Mouse (Mus musculus): ENCODE measurements around the gene Kansl1l. TPM values are rescaled to one million over a fixed set of nuclear protein-coding genes. Genes with fewer than 3 reads are reported as not detected.

The Kansl1l gene
- polyA plus RNA-seq, 1 experiment = 5.0 TPM

DNA sequence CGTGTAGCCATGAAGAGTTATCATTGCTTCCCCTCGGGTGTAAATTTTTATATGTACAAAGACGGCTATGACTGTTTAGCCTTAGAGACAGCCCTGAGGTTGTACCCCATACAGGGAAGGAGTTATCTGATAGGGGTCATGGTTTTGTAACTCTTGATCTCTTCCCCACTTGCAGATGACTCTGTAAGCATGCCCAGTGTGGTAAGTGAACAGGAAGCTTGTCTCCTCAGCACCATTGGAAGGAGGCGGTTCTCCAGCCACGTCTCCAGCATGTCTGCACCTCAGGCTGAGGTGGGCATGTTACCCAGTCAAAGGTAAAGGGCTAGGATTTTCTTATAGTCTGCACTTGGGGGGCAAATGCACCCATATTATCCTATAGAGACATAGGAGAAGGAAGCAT is 134.4 kb downstream of the Kansl1l start:
- Histone ChIP-seq H3K27ac (ENCODE audit: control insufficient read depth, insufficient read depth, low read depth, low read length, poor library complexity) (no peak overlapping the region), H3K4me1 (ENCODE audit: control insufficient read depth, insufficient read depth, low read length) (no peaks in the 10 kb centered on the region), H3K4me3 (replicated peaks; ENCODE audit: control insufficient read depth, low read depth, low read length) (no peak overlapping the region)
- TF ChIP-seq POLR2A (IDR thresholded peaks at IDR 0.05; ENCODE audit: borderline replicate concordance, control insufficient read depth, low read depth, low read length) = no peak
- no peak for TF ChIP-seq CTCF (IDR thresholded peaks at IDR 0.05; ENCODE audit: control insufficient read depth, insufficient read depth, low read length)
- WGBS = 47% methylated on average over 5 of the region's 5 CpGs

DNA sequence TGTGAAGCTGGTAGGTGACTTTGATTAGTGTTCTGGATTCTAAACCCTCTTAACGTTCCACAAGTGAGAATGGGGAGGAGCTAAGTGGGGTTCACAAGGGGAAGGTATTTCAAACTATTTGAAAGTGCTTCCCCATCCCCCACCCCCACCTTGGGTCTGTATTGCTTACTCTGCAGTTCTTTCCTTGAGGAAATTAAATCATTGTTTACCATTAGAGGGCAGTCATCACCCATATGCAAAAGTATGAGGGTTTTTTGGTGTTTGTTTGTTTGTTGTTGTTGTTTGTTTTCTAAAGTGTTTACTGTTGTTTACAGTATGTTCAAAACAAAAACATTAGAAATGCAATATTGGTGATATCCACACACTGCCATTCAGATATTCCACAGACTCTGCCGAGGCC is 138.7 kb downstream of the Kansl1l start:
- no peak for TF ChIP-seq CTCF (IDR thresholded peaks at IDR 0.05; ENCODE audit: control insufficient read depth, insufficient read depth, low read length)
- no peak for TF ChIP-seq POLR2A (IDR thresholded peaks at IDR 0.05; ENCODE audit: borderline replicate concordance, control insufficient read depth, low read depth, low read length)
- no peak overlapping the region for H3K4me3 ChIP-seq (replicated peaks; ENCODE audit: control insufficient read depth, low read depth, low read length)
- no peaks in the 10 kb centered on the region for H3K4me1 ChIP-seq (ENCODE audit: control insufficient read depth, insufficient read depth, low read length)
- 45% methylated on average over 2 of the region's 2 CpGs for WGBS
- no peak overlapping the region for H3K27ac ChIP-seq (ENCODE audit: control insufficient read depth, insufficient read depth, low read depth, low read length, poor library complexity)

DNA sequence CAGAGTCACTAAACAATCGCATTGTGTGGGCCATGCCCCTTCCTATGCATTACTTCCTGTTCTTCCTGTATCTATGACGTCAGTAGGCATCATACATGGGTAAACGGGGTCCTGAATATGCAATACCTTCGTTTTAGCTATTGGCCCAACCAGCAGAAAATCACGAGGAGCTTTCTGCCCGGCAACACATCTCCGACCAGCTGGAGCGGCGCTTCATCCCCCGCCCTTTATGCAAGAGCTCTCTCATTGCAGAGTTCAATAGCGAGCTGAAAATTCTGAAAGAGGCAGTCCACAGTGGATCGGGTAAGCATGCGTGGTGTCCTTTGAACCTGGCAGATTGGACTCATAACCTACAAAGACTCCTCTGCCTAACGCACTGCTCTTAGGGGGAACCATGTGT is 139.4 kb downstream of the Kansl1l start:
- H3K4me3 ChIP-seq (replicated peaks; ENCODE audit: control insufficient read depth, low read depth, low read length) = no peak overlapping the region
- H3K27ac ChIP-seq (ENCODE audit: control insufficient read depth, insufficient read depth, low read depth, low read length, poor library complexity) = no peak overlapping the region
- H3K4me1 ChIP-seq (ENCODE audit: control insufficient read depth, insufficient read depth, low read length) = no peaks in the 10 kb centered on the region
- TF ChIP-seq CTCF (IDR thresholded peaks at IDR 0.05; ENCODE audit: control insufficient read depth, insufficient read depth, low read length) (no peak), POLR2A (IDR thresholded peaks at IDR 0.05; ENCODE audit: borderline replicate concordance, control insufficient read depth, low read depth, low read length) (no peak)
- 74% methylated on average over 14 of the region's 14 CpGs for WGBS

DNA sequence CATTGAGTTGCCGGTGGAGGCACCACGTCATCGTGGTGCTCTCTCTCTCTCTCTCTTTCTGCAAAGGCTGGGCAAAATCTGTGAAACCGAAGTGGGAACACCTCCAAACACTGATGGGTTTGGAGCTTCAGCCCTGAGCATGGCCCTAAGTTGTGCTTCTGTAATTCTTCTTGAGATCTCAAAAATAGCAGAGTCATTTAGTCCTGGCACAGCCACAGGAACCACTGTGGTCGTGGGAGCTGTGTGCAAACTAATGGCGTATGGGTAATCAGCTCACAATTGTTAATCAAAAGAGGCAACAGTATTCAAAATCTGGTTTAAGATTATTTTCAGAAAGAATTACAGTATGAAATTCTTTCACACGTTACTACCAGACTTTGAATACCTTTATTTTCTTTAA is 144.6 kb downstream of the Kansl1l start:
- H3K4me3 ChIP-seq (replicated peaks; ENCODE audit: control insufficient read depth, low read depth, low read length) = no peak overlapping the region
- 11% methylated on average over 7 of the region's 7 CpGs for WGBS
- no peaks in the 10 kb centered on the region for H3K4me1 ChIP-seq (ENCODE audit: control insufficient read depth, insufficient read depth, low read length)
- no peak overlapping the region for H3K27ac ChIP-seq (ENCODE audit: control insufficient read depth, insufficient read depth, low read depth, low read length, poor library complexity)
- no peak for TF ChIP-seq POLR2A (IDR thresholded peaks at IDR 0.05; ENCODE audit: borderline replicate concordance, control insufficient read depth, low read depth, low read length)
- no peak for TF ChIP-seq CTCF (IDR thresholded peaks at IDR 0.05; ENCODE audit: control insufficient read depth, insufficient read depth, low read length)

DNA sequence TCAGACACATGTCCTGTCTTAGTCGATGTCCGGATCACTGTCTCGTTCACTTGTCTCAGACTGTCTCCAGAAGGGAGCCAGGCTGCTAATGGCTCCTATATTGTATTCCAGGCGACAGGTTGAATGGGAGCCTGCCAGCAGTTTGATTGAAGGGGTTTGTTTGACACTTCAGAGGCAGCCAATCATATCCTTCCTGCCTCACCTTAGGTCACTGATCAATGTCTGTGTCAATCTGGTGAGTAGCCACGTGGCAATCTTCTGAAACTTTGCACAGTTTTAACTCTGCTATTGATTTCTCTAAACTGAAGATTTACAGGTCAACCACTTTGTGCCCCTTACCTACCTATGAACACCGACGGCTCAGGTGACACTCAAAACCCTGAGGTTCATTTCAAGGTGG is 145.9 kb downstream of the Kansl1l start:
- TF ChIP-seq POLR2A (IDR thresholded peaks at IDR 0.05; ENCODE audit: borderline replicate concordance, control insufficient read depth, low read depth, low read length) (no peak), CTCF (IDR thresholded peaks at IDR 0.05; ENCODE audit: control insufficient read depth, insufficient read depth, low read length) (no peak)
- H3K4me1 ChIP-seq (ENCODE audit: control insufficient read depth, insufficient read depth, low read length) = no peaks in the 10 kb centered on the region
- 82% methylated on average over 7 of the region's 7 CpGs for WGBS
- H3K4me3 ChIP-seq (replicated peaks; ENCODE audit: control insufficient read depth, low read depth, low read length) = no peak overlapping the region
- H3K27ac ChIP-seq (ENCODE audit: control insufficient read depth, insufficient read depth, low read depth, low read length, poor library complexity) = no peak overlapping the region

Other genes with a start within 250 kb of the Kansl1l start
- 14.3 and 22.6 TPM in 2 replicates for gene Rpe, start 116.7 kb downstream of the Kansl1l start, polyA plus RNA-seq (2011; ENCODE audit: insufficient read depth, insufficient read length, low replicate concordance, missing spikeins)
- gene Acadl, start 45.7 kb upstream of the Kansl1l start, polyA plus RNA-seq (2011; ENCODE audit: insufficient read depth, insufficient read length, low replicate concordance, missing spikeins) = 36.3 and 42.7 TPM in 2 replicates
- 5.2 and 11.6 TPM in 2 replicates for gene Myl1, start 127.8 kb upstream of the Kansl1l start, polyA plus RNA-seq (2011; ENCODE audit: insufficient read depth, insufficient read length, low replicate concordance, missing spikeins)
- gene Lancl1, start 221.3 kb upstream of the Kansl1l start, polyA plus RNA-seq (2011; ENCODE audit: insufficient read depth, insufficient read length, low replicate concordance, missing spikeins) = 11.6 and 21.0 TPM in 2 replicates